Mouse (Mus musculus): ENCODE data around the gene Arhgef2. TPM values are rescaled to one million over a fixed set of nuclear protein-coding genes. Genes with fewer than 3 reads are reported as not detected.

Arhgef2 gene
- polyA plus RNA-seq, 1 experiment from 2014 or later: 97.9 TPM

DNA sequence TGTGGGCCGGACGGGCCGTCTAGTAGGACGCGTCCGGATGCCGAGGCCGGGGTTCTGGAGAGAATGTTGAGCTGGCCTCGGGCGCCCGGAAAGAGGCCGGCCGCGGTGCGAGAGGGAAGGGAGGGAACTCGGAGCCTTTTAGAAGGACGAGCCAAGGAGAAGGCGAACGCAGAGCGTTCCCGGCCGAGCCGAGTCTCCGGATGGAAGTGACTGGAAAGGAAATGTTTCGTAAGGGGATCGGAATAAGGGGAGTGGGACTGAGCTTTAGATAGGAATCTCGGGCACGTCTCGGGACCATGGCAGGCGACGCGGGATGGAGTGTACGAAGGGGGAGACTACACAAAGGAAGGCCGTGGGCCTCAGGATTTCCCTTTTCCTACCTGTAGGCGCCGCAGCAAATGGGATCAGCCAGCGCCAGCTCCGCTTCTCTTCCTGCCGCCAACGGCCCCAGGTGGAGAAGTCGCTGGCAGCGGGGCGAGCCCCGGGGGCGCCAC lies 80.2 kb downstream of the Arhgef2 start:
- Histone ChIP-seq H3K4me2 (replicated peaks) (peak overlapping the region; percentile 76), H3K27ac (replicated peaks) (peak overlapping the region; percentile 99), H3K36me3 (peaks cover 33% of the 10 kb centered on the region), H3K9me3 (replicated peaks) (no peaks in the 10 kb centered on the region), H3K4me1 (peaks cover 13% of the 10 kb centered on the region), H3K4me3 (replicated peaks) (peak overlapping the region; percentile 96), H3K27me3 (no peaks in the 10 kb centered on the region), H3K9ac (peak overlapping the region; percentile 97)
- under 1% methylated on average over 44 of the region's 45 CpGs for WGBS
- peak; percentile 73 for ATAC-seq (ENCODE audit: insufficient number of reproducible peaks, low FRiP score, low TSS enrichment, low read depth)

DNA sequence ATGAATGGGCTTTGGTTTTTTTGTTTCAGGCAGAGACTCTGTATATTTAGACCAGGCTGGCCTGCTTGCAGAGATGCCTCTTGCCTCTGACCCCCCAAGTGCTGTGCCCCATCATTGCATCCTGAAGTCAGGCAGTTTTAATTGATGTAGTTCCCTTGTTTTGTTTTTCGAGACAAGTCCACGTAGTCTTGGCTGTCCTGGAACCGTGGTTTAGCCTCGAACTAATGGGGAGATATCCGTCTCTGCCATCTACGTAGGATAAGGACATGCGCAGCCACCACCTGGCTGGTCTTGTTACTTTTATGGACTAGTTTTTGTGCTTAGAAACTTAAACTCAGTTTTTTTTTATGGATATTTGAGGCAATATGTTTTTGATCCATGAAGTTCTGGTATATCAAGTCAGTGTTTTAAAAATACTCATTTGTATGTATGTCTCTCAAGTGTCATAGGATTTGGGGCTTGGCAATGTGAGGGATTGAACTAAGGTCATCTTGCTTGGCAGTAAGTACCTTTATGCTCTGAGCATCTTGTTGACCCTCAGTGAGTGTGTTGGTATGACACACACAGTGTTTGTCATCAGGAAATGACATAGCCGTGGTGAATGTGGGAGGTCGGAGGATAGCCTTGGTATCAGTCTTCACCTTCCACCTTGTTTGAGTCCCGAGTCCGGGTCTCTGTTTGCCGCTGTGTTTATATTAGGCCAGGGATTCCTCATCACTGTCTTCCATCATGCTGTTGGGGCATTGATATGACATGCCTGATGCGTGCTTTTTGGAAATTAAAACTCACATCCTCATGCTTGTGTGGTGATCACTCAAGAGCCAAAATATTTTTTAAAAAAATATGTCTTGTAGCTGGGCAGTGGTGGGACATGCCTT lies 81.2 kb downstream of the Arhgef2 start:
- 38% methylated on average over 13 of the region's 13 CpGs for WGBS
- ATAC-seq (ENCODE audit: insufficient number of reproducible peaks, low FRiP score, low TSS enrichment, low read depth): no peak

DNA sequence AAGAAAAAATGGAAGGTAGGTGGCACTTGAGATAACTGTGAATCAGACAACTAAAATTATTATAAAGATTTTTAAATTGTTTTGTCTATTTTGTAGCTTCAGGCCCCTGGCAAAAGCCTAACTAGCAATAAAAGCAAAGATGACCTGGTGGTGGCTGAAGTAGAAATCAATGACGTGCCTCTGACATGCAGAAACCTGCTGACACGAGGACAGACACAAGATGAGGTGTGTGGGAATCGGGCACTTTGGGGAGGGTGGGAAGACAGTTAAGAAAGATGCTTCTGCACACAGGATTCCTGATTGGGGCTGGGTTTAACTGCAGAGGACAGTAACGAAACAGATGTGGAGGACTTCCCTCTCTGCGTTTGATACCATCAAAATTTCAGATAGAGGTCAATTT lies 83.3 kb downstream of the Arhgef2 start:
- Histone ChIP-seq H3K9me3 (replicated peaks) (no peaks in the 10 kb centered on the region), H3K27me3 (no peaks in the 10 kb centered on the region), H3K4me1 (peaks cover 13% of the 10 kb centered on the region), H3K4me3 (replicated peaks) (no peak overlapping the region), H3K4me2 (replicated peaks) (no peak overlapping the region), H3K9ac (no peak overlapping the region), H3K27ac (replicated peaks) (no peak overlapping the region), H3K36me3 (peaks cover 58% of the 10 kb centered on the region)
- ATAC-seq (ENCODE audit: insufficient number of reproducible peaks, low FRiP score, low TSS enrichment, low read depth): no peak
- WGBS: 82% methylated on average over 5 of the region's 5 CpGs

More for the DNA sequence above, 81.2 kb downstream of the Arhgef2 start:
- H3K9me3 ChIP-seq (replicated peaks): no peaks in the 10 kb centered on the region
- peaks cover 13% of the 10 kb centered on the region for H3K4me1 ChIP-seq
- H3K27ac ChIP-seq (replicated peaks): peak overlapping the region; percentile 99
- H3K4me3 ChIP-seq (replicated peaks): peak overlapping the region; percentile 96
- H3K9ac ChIP-seq: peak overlapping the region; percentile 97
- H3K4me2 ChIP-seq (replicated peaks): peak overlapping the region; percentile 76
- H3K27me3 ChIP-seq: no peaks in the 10 kb centered on the region
- peaks cover 41% of the 10 kb centered on the region for H3K36me3 ChIP-seq

DNA sequence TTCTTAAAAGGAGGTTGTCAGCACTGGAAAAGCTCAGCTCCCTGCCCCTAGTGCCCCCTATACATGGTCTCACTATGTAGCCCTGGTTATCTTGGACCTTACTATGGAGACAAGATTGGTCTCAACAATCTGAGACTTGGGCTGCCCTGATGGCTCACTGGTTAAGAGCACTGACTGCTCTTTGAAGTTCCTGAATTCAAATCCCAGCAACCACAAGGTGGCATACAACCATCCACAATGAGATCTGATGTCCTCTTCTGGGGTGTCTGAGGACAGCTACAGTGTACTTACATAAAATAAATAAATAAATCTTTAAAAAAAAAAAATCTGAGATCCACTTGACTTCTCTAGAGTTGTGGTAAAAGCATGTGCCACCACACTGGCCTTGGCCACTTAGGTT lies 89.8 kb downstream of the Arhgef2 start:
- Histone ChIP-seq H3K4me3 (replicated peaks) (no peak overlapping the region), H3K27ac (replicated peaks) (no peak overlapping the region), H3K36me3 (peaks cover 91% of the 10 kb centered on the region), H3K9ac (no peak overlapping the region), H3K27me3 (no peaks in the 10 kb centered on the region), H3K4me1 (no peaks in the 10 kb centered on the region), H3K9me3 (replicated peaks) (no peaks in the 10 kb centered on the region), H3K4me2 (replicated peaks) (no peak overlapping the region)
- ATAC-seq (ENCODE audit: insufficient number of reproducible peaks, low FRiP score, low TSS enrichment, low read depth): no peak

Other genes starting within 250 kb of the Arhgef2 start
- gene Paqr6, start 241.4 kb upstream of the Arhgef2 start, polyA plus RNA-seq (2015; fragmentation: Nextera tagmentation; extraction: Ambion mirVana): 8.3 and 10.1 TPM in 2 replicates
- gene Bglap3, start 233.2 kb upstream of the Arhgef2 start, polyA plus RNA-seq (2015; fragmentation: Nextera tagmentation; extraction: Ambion mirVana): 19.8 and 20.4 TPM in 2 replicates
- gene Bglap2, start 227.3 kb upstream of the Arhgef2 start, polyA plus RNA-seq (2015; fragmentation: Nextera tagmentation; extraction: Ambion mirVana): 13.8 and 15.5 TPM in 2 replicates
- 18.4 and 35.5 TPM in 2 replicates for gene Bglap, start 221.5 kb upstream of the Arhgef2 start, polyA plus RNA-seq (2015; fragmentation: Nextera tagmentation; extraction: Ambion mirVana)
- 96.0 and 108 TPM in 2 replicates for gene Pmf1, start 195.6 kb upstream of the Arhgef2 start, polyA plus RNA-seq (2015; fragmentation: Nextera tagmentation; extraction: Ambion mirVana)
- gene Slc25a44, start 180.8 kb upstream of the Arhgef2 start, polyA plus RNA-seq (2015; fragmentation: Nextera tagmentation; extraction: Ambion mirVana): 16.3 and 17.9 TPM in 2 replicates
- gene Sema4a, start 144.8 kb upstream of the Arhgef2 start, polyA plus RNA-seq (2015; fragmentation: Nextera tagmentation; extraction: Ambion mirVana): 18.5 and 21.9 TPM in 2 replicates
- 625 and 678 TPM in 2 replicates for gene Lmna, start 96.0 kb upstream of the Arhgef2 start, polyA plus RNA-seq (2015; fragmentation: Nextera tagmentation; extraction: Ambion mirVana)
- gene Mex3a, start 73.6 kb upstream of the Arhgef2 start, polyA plus RNA-seq (2015; fragmentation: Nextera tagmentation; extraction: Ambion mirVana): 22.5 and 22.8 TPM in 2 replicates
- 96.3 and 107 TPM in 2 replicates for gene Rab25, start 57.7 kb upstream of the Arhgef2 start, polyA plus RNA-seq (2015; fragmentation: Nextera tagmentation; extraction: Ambion mirVana)
- gene Lamtor2, start 52.9 kb upstream of the Arhgef2 start, polyA plus RNA-seq (2015; fragmentation: Nextera tagmentation; extraction: Ambion mirVana): 183 and 199 TPM in 2 replicates
- 44.4 and 47.6 TPM in 2 replicates for gene Ubqln4, start 52.2 kb upstream of the Arhgef2 start, polyA plus RNA-seq (2015; fragmentation: Nextera tagmentation; extraction: Ambion mirVana)
- gene Ssr2, start 30.1 kb upstream of the Arhgef2 start, polyA plus RNA-seq (2015; fragmentation: Nextera tagmentation; extraction: Ambion mirVana): 339 and 341 TPM in 2 replicates
- gene Rxfp4, start 47.2 kb downstream of the Arhgef2 start, polyA plus RNA-seq (2015; fragmentation: Nextera tagmentation; extraction: Ambion mirVana): not detected in 2 replicates
- 78.6 and 91.4 TPM in 2 replicates for gene Khdc4, start 79.8 kb downstream of the Arhgef2 start, polyA plus RNA-seq (2015; fragmentation: Nextera tagmentation; extraction: Ambion mirVana)
- gene Rit1, start 110.9 kb downstream of the Arhgef2 start, polyA plus RNA-seq (2015; fragmentation: Nextera tagmentation; extraction: Ambion mirVana): 68.3 and 71.6 TPM in 2 replicates
- gene Syt11, start 169.2 kb downstream of the Arhgef2 start, polyA plus RNA-seq (2015; fragmentation: Nextera tagmentation; extraction: Ambion mirVana): 19.0 and 23.3 TPM in 2 replicates
- gene Gon4l, start 229.3 kb downstream of the Arhgef2 start, polyA plus RNA-seq (2015; fragmentation: Nextera tagmentation; extraction: Ambion mirVana): 9.7 and 10.5 TPM in 2 replicates

All from embryonic facial prominence, embryonic 15.5 days (tissue).